Comparison of ENCODE assay signal across 7 mouse cellular contexts in the genomic region with DNA sequence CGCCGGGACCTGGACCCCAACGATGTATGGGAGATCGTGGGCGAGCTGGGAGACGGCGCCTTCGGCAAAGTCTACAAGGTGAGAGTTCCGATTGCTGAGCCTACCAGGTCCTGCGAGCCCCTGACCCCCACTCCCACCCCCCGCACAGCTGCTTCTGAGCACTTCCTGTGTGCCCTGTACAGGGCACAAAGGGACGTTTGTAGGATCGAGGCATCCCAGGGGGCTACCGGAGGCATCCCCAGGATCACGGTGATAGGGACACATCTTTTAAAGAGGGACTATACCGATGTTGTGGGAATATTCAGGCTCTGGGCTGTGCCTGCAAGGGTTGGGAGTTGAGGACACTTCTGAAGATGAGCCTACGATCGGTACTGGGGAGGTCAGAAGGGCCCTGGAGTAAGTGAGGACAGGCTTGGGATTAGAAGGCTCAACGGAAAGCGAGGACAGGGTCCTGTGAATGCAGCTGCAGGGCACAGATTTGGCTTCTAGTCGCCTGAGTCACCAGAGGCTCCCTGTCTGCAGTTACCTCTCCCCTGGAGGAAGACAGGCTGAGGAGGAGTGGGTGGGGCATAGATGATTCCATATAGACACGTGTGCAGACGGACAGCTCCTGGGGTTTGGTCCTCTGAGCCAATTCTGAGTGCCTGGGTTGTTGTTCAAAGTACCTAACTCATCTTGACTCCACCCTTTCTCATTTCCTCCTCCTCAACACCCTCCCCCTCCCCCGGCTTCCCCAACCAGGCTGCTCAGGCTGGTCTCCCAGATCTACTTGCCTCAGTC. TPM values are rescaled to one million over a fixed set of nuclear protein-coding genes. Genes with fewer than 3 reads are reported as not detected.
DNase-seq lines count a peak whose midpoint lies in the region; ATAC-seq and TF ChIP-seq lines count a peak whose summit lies in the region.

No protein-coding gene starts in this region.

- no peak for TF ChIP-seq POLR2A in limb, embryonic 14.5 days (IDR thresholded peaks at IDR 0.05; ENCODE audit: borderline replicate concordance, extremely low read depth, insufficient read depth, insufficient read length)

- no peaks in the 10 kb centered on the region for H3K9me3 ChIP-seq in embryonic facial prominence, embryonic 11.5 days (replicated peaks; ENCODE audit: control insufficient read depth, low read length)
- H3K9me3 ChIP-seq in hindbrain, embryonic 13.5 days = no peaks in the 10 kb centered on the region
- no peaks in the 10 kb centered on the region for H3K9me3 ChIP-seq in limb, embryonic 14.5 days (ENCODE audit: control insufficient read depth, low read length)
- no peaks in the 10 kb centered on the region for H3K9me3 ChIP-seq in midbrain, embryonic 14.5 days (ENCODE audit: control insufficient read depth, low read length)

- H3K27ac ChIP-seq in embryonic facial prominence, embryonic 11.5 days (replicated peaks; ENCODE audit: low read depth, low read length) = no peak overlapping the region
- no peak overlapping the region for H3K27ac ChIP-seq in hindbrain, embryonic 13.5 days
- H3K27ac ChIP-seq in limb, embryonic 14.5 days (replicated peaks; ENCODE audit: low read depth, low read length) = no peak overlapping the region
- no peak overlapping the region for H3K27ac ChIP-seq in midbrain, embryonic 14.5 days (replicated peaks; ENCODE audit: low read depth, low read length)

- peak overlapping the region; percentile 59 for H3K4me3 ChIP-seq in embryonic facial prominence, embryonic 11.5 days (ENCODE audit: low read depth, low read length)
- peak overlapping the region; percentile 69 for H3K4me3 ChIP-seq in hindbrain, embryonic 13.5 days
- peak overlapping the region; percentile 68 for H3K4me3 ChIP-seq in limb, embryonic 14.5 days (replicated peaks; ENCODE audit: low read length)
- H3K4me3 ChIP-seq in midbrain, embryonic 14.5 days (replicated peaks; ENCODE audit: low read depth, low read length) = peak overlapping the region; percentile 60

- H3K4me1 ChIP-seq in embryonic facial prominence, embryonic 11.5 days (ENCODE audit: control insufficient read depth, insufficient read depth, low read length) = no peaks in the 10 kb centered on the region; the same call in none of the 2 replicates
- peaks cover 47% of the 10 kb centered on the region for H3K4me1 ChIP-seq in hindbrain, embryonic 13.5 days (replicated peaks)
- H3K4me1 ChIP-seq in limb, embryonic 14.5 days (ENCODE audit: control insufficient read depth, insufficient read depth, low read length) = 0 out of 2 replicates have a peak, but pooled peaks cover 3% of the 10 kb centered on the region
- H3K4me1 ChIP-seq in midbrain, embryonic 14.5 days (ENCODE audit: control insufficient read depth, insufficient read depth, low read length) = peaks cover 14% of the 10 kb centered on the region; the same call in 1 of the 2 replicates

- no peaks in the 10 kb centered on the region for H3K36me3 ChIP-seq in embryonic facial prominence, embryonic 11.5 days (replicated peaks; ENCODE audit: control insufficient read depth, insufficient read depth, low read depth, low read length)
- peaks cover under 1% of the 10 kb centered on the region; the same call in 1 of the 2 replicates for H3K36me3 ChIP-seq in hindbrain, embryonic 13.5 days
- H3K36me3 ChIP-seq in limb, embryonic 14.5 days (ENCODE audit: control insufficient read depth, insufficient read depth, low read length) = no peaks in the 10 kb centered on the region
- H3K36me3 ChIP-seq in midbrain, embryonic 14.5 days (ENCODE audit: control insufficient read depth, insufficient read depth, low read length) = no peaks in the 10 kb centered on the region
- peaks cover 4% of the 10 kb centered on the region for H3K36me3 ChIP-seq in splenic B cell, adult 2 months (ENCODE audit: control insufficient read depth, insufficient read depth, low read length, poor library complexity, severe bottlenecking)

- under 1% methylated on average over 24 of the region's 24 CpGs for WGBS in embryonic facial prominence, embryonic 11.5 days
- WGBS in hindbrain, embryonic 13.5 days = 2% methylated on average over 24 of the region's 24 CpGs
- WGBS in limb, embryonic 14.5 days = under 1% methylated on average over 23 of the region's 24 CpGs
- WGBS in midbrain, embryonic 14.5 days = under 1% methylated on average over 24 of the region's 24 CpGs

- peak overlapping the region; percentile 98 for H3K4me2 ChIP-seq in embryonic facial prominence, embryonic 11.5 days (ENCODE audit: low read depth, low read length)
- peak overlapping the region; percentile 96 for H3K4me2 ChIP-seq in hindbrain, embryonic 13.5 days
- H3K4me2 ChIP-seq in limb, embryonic 14.5 days (replicated peaks; ENCODE audit: low read depth, low read length, severe bottlenecking) = peak overlapping the region; percentile 100
- peak overlapping the region; percentile 89 for H3K4me2 ChIP-seq in midbrain, embryonic 14.5 days (ENCODE audit: low read length)

- H3K9ac ChIP-seq in embryonic facial prominence, embryonic 11.5 days (replicated peaks; ENCODE audit: low read length) = peak overlapping the region; percentile 38
- peak overlapping the region; percentile 80 for H3K9ac ChIP-seq in hindbrain, embryonic 13.5 days
- H3K9ac ChIP-seq in limb, embryonic 14.5 days (ENCODE audit: low read depth, low read length, severe bottlenecking) = peak overlapping the region; percentile 71
- peak overlapping the region; percentile 66 for H3K9ac ChIP-seq in midbrain, embryonic 14.5 days (replicated peaks; ENCODE audit: low read length)

- ATAC-seq in CD4-positive, CD25-positive, alpha-beta regulatory T cell, adult 4 months = peak; percentile 60
- ATAC-seq in embryonic facial prominence, embryonic 11.5 days (replicated peaks; ENCODE audit: insufficient number of reproducible peaks, low FRiP score, low TSS enrichment, low read depth) = peak; percentile 12; the same call in 1 of the 2 replicates
- ATAC-seq in hindbrain, embryonic 13.5 days (ENCODE audit: low FRiP score) = peak; percentile 67
- ATAC-seq in limb, embryonic 14.5 days (ENCODE audit: low FRiP score, low read depth) = peak; percentile 47
- peak; percentile 38; the same call in 1 of the 2 replicates for ATAC-seq in midbrain, embryonic 14.5 days (ENCODE audit: low FRiP score, low TSS enrichment)

- DNase-seq in MEL-GATA-1-ER (ENCODE audit: extremely low read depth, low read depth) = peak; percentile 76
- DNase-seq in embryonic facial prominence, embryonic 11.5 days (ENCODE audit: low spot score) = peak; percentile 32
- no peak for DNase-seq in limb, embryonic 14.5 days (ENCODE audit: low spot score)
- peak; percentile 39 for DNase-seq in midbrain, embryonic 14.5 days
- DNase-seq in splenic B cell, adult 2 months (ENCODE audit: low read depth, low spot score) = peak; percentile 84

- 0 out of 2 replicates have a peak, but pooled peaks cover 2% of the 10 kb centered on the region for H3K27me3 ChIP-seq in embryonic facial prominence, embryonic 11.5 days (ENCODE audit: control insufficient read depth, insufficient read depth, low read length)
- peaks cover 19% of the 10 kb centered on the region for H3K27me3 ChIP-seq in hindbrain, embryonic 13.5 days
- no peaks in the 10 kb centered on the region for H3K27me3 ChIP-seq in limb, embryonic 14.5 days (ENCODE audit: control insufficient read depth, insufficient read depth, low read length)
- peaks cover 19% of the 10 kb centered on the region; the same call in 1 of the 2 replicates for H3K27me3 ChIP-seq in midbrain, embryonic 14.5 days (ENCODE audit: control insufficient read depth, insufficient read depth, low read length)
- no peaks in the 10 kb centered on the region for H3K27me3 ChIP-seq in splenic B cell, adult 2 months (ENCODE audit: control insufficient read depth, insufficient read depth, low read length, poor library complexity, severe bottlenecking)

RNA-seq across cellular contexts. Expression of a gene that starts 0.6 kb away (rescaled TPM):
- polyA plus RNA-seq in CD4-positive, CD25-positive, alpha-beta regulatory T cell, adult 4 months (2017; shearing (Covaris generic)) = 100 to 1,000 TPM in 1 of 2 experiments, 10 to 100 TPM in 1; 84.0 to 217 TPM
- polyA plus RNA-seq in embryonic facial prominence, embryonic 11.5 days (2014; fragmentation: Nextera tagmentation; extraction: Ambion mirVana) = 1.4 and 1.7 TPM in 2 replicates
- polyA plus RNA-seq in hindbrain, embryonic 13.5 days (2015; fragmentation: Nextera tagmentation; extraction: Ambion mirVana) = 2.1 TPM in 2 replicates
- 7.1 and 8.3 TPM in 2 replicates for polyA plus RNA-seq in limb, embryonic 14.5 days (2012; rRNA removed)
- polyA plus RNA-seq in limb, embryonic 14.5 days (2014; fragmentation: Nextera tagmentation; extraction: Ambion mirVana) = 1.9 and 2.5 TPM in 2 replicates
- polyA plus RNA-seq in midbrain, embryonic 14.5 days (2014; fragmentation: Nextera tagmentation; extraction: Ambion mirVana) = 1.4 and 1.6 TPM in 2 replicates

RNA-seq across cellular contexts. Expression of a gene that starts 1.8 kb away (rescaled TPM):
- polyA plus RNA-seq in CD4-positive, CD25-positive, alpha-beta regulatory T cell, adult 4 months (2017; shearing (Covaris generic)) = 1 to 10 TPM in 1 of 2 experiments, under 1 TPM in 1; 0.87 to 1.1 TPM
- polyA plus RNA-seq in embryonic facial prominence, embryonic 11.5 days (2014; fragmentation: Nextera tagmentation; extraction: Ambion mirVana) = 0.65 TPM in 1 of 2 replicates, not detected in the other
- not detected in 2 replicates for polyA plus RNA-seq in hindbrain, embryonic 13.5 days (2015; fragmentation: Nextera tagmentation; extraction: Ambion mirVana)
- polyA plus RNA-seq in limb, embryonic 14.5 days (2012; rRNA removed) = 0.11 TPM in 1 of 2 replicates, not detected in the other
- polyA plus RNA-seq in limb, embryonic 14.5 days (2014; fragmentation: Nextera tagmentation; extraction: Ambion mirVana) = not detected in 2 replicates
- 0.47 TPM in 1 of 2 replicates, not detected in the other for polyA plus RNA-seq in midbrain, embryonic 14.5 days (2014; fragmentation: Nextera tagmentation; extraction: Ambion mirVana)

Comparison
In these comparisons a context has a peak if more than half of its experiments do, and no peak if none do; other contexts are left out.
1. ATAC-seq: peak in every context shown above with its lines; median percentile 67 in hindbrain, embryonic 13.5 days; 60 in CD4-positive, CD25-positive, alpha-beta regulatory T cell, adult 4 months; 47 in limb, embryonic 14.5 days; 38 in midbrain, embryonic 14.5 days; 12 in embryonic facial prominence, embryonic 11.5 days.
2. RNA of a gene that starts 0.6 kb away (polyA plus RNA-seq): 84.0 to 217 TPM in CD4-positive, CD25-positive, alpha-beta regulatory T cell, adult 4 months; 1.9 to 8.3 TPM in limb, embryonic 14.5 days, 2.1 TPM in hindbrain, embryonic 13.5 days, 1.4 to 1.6 TPM in midbrain, embryonic 14.5 days and 1.4 to 1.7 TPM in embryonic facial prominence, embryonic 11.5 days; every median in the first group is over 4 times any median in the second.
3. Peak in every context shown above with its lines, with median percentiles within 50 percentile points of each other: H3K4me2 ChIP-seq, H3K4me3 ChIP-seq and H3K9ac ChIP-seq.